In the genomic region with DNA sequence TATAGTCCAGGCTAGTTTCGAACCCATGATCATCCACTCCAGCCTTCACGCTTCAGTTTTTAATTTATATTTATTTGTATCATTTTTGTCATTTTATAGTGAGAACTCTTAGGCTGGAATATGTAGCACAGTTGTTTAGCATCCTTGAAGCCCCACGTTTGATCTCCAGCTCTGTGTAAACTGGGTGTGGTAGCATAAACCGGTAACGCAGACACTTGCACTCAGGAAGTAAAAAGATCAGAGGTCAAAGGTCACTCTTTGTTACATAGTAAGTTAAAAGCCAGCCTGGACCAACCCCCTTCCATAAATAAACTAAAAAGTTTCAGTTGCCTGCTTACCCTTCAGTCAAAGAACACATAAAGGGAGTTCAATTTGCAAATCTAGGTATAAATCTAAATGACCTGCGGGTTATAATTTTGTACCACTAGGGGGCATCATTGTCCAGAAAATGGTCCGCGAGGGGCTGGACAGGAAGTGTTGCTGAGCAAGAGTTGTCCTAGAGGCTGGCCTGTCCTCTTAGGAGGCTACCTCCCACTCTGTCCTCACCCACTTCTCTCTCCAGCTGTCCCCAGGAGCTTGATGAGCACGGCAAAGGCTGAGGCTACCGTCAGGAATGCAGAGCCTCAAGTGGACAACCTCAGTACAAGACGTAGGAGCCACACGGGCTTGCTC, we compare ENCODE assay signal across 7 mouse cellular contexts. TPM values are rescaled to one million over a fixed set of nuclear protein-coding genes. Genes with fewer than 3 reads are reported as not detected.
DNase-seq lines count a peak whose midpoint lies in the region; ATAC-seq and TF ChIP-seq lines count a peak whose summit lies in the region.

No protein-coding gene starts in this region.

- H3K27me3 ChIP-seq in forebrain, embryonic 12.5 days: no peaks in the 10 kb centered on the region
- no peaks in the 10 kb centered on the region for H3K27me3 ChIP-seq in neural tube, embryonic 14.5 days (ENCODE audit: control insufficient read depth, insufficient read depth, low read length)

- H3K4me2 ChIP-seq in forebrain, embryonic 12.5 days: no peak overlapping the region
- no peak overlapping the region for H3K4me2 ChIP-seq in neural tube, embryonic 14.5 days (ENCODE audit: low read depth, low read length)

- WGBS in forebrain, embryonic 12.5 days: 56% methylated on average over 12 of the region's 12 CpGs
- 29% methylated on average over 12 of the region's 12 CpGs for WGBS in lung, adult 2 months
- 51% methylated on average over 12 of the region's 12 CpGs for WGBS in neural tube, embryonic 14.5 days

- H3K4me1 ChIP-seq in ES-E14 (ENCODE audit: control insufficient read depth in 2 of 2, insufficient read depth in 2 of 2, low read length in 2 of 2, poor library complexity in 1 of 2): peaks cover 0 to 3% of the 10 kb centered on the region in 2 experiments; a peak in 2 of 4 replicates
- no peaks in the 10 kb centered on the region for H3K4me1 ChIP-seq in forebrain, embryonic 12.5 days
- H3K4me1 ChIP-seq in lung, adult 2 months (ENCODE audit: control insufficient read depth, insufficient read depth, low read length): peaks cover 3% of the 10 kb centered on the region; the same call in 1 of the 2 replicates
- no peaks in the 10 kb centered on the region for H3K4me1 ChIP-seq in neural tube, embryonic 14.5 days (ENCODE audit: control insufficient read depth, insufficient read depth, low read length)

- no peak for DNase-seq in ES-E14 (ENCODE audit: low read depth, low spot score)
- peak; percentile 36 for DNase-seq in adrenal gland, adult 8-10 months
- peak; percentile 81 to 85 for DNase-seq in heart, postnatal 10 days
- peak; percentile 73 for DNase-seq in kidney, postnatal 10 days
- peak; percentile 58 for DNase-seq in lung, adult 2 months

- intact Hi-C loops in heart, postnatal 10 days (cut with DNase I): loop anchor here (1.0 to 10.0 kb wide), 3 partner anchors 153 to 519 kb away; a partner anchor contains a TSS

- H3K4me3 ChIP-seq in ES-E14 (ENCODE audit: insufficient read depth in 1 of 2, low read depth in 1 of 2, low read length in 2 of 2, poor library complexity in 1 of 2, severe bottlenecking in 1 of 2): no peak overlapping the region
- H3K4me3 ChIP-seq in forebrain, embryonic 12.5 days (replicated peaks): no peak overlapping the region
- peak overlapping the region; percentile 7 for H3K4me3 ChIP-seq in lung, adult 2 months (replicated peaks; ENCODE audit: extremely low read depth, low read depth, low read length)
- no peak overlapping the region for H3K4me3 ChIP-seq in neural tube, embryonic 14.5 days (ENCODE audit: low read depth, low read length)

- H3K9me3 ChIP-seq in ES-E14 (ENCODE audit: control insufficient read depth, insufficient read depth, low read depth, low read length): no peaks in the 10 kb centered on the region
- H3K9me3 ChIP-seq in forebrain, embryonic 12.5 days: no peaks in the 10 kb centered on the region
- H3K9me3 ChIP-seq in neural tube, embryonic 14.5 days (ENCODE audit: control insufficient read depth, low read length): no peaks in the 10 kb centered on the region

- peak; percentile 81 for ATAC-seq in forebrain, embryonic 12.5 days (ENCODE audit: low FRiP score)
- ATAC-seq in neural tube, embryonic 14.5 days (ENCODE audit: low read depth): peak; percentile 47; the same call in 1 of the 2 replicates

- no peak overlapping the region for H3K9ac ChIP-seq in ES-E14 (ENCODE audit: insufficient read depth, low read depth, low read length, poor library complexity, severe bottlenecking)
- no peak overlapping the region for H3K9ac ChIP-seq in forebrain, embryonic 12.5 days
- no peak overlapping the region for H3K9ac ChIP-seq in neural tube, embryonic 14.5 days (replicated peaks; ENCODE audit: low read depth, low read length)

- H3K36me3 ChIP-seq in ES-E14 (ENCODE audit: control insufficient read depth, insufficient read depth, low read length, poor library complexity, severe bottlenecking): peaks cover 8% of the 10 kb centered on the region; the same call in 1 of the 2 replicates
- peaks cover 19% of the 10 kb centered on the region for H3K36me3 ChIP-seq in forebrain, embryonic 12.5 days (replicated peaks)
- H3K36me3 ChIP-seq in neural tube, embryonic 14.5 days (ENCODE audit: control insufficient read depth, insufficient read depth, low read length): no peaks in the 10 kb centered on the region

- in situ Hi-C loops in ES-E14 (cut with MboI; ENCODE audit: low sequenced_read_pairs in 2 of 2, unreplicated experiment in 2 of 2): no loop called here

- no peak for TF ChIP-seq POLR2A in lung, adult 2 months (IDR thresholded peaks at IDR 0.05; ENCODE audit: borderline replicate concordance, extremely low read depth, low read depth, low read length)

- peak; percentile 63 for TF ChIP-seq CTCF in lung, adult 2 months (IDR thresholded peaks at IDR 0.05; ENCODE audit: insufficient read depth, low read length)

- no peak overlapping the region for H3K27ac ChIP-seq in ES-E14 (ENCODE audit: insufficient read depth, low read depth, low read length, poor library complexity, severe bottlenecking)
- H3K27ac ChIP-seq in forebrain, embryonic 12.5 days: no peak overlapping the region
- no peak overlapping the region for H3K27ac ChIP-seq in neural tube, embryonic 14.5 days (ENCODE audit: low read depth, low read length)

TF ChIP-seq in ES-E14, 5 proteins besides CTCF, POLR2A, EP300 and RAD21:
- TF ChIP-seq ZC3H11A (IDR thresholded peaks at IDR 0.05; ENCODE audit: borderline replicate concordance, low read depth, low read length) (peak; percentile 39), HCFC1 (IDR thresholded peaks at IDR 0.05; ENCODE audit: borderline replicate concordance, insufficient read depth, low read length) (no peak), ZNF384 (IDR thresholded peaks at IDR 0.05; ENCODE audit: low read depth, low read length) (no peak), MAFK (IDR thresholded peaks at IDR 0.05; ENCODE audit: insufficient read depth, low read depth, low read length) (no peak)

RNA-seq across cellular contexts. Expression of a gene that starts 19.1 kb away (rescaled TPM):
- total RNA-seq in ES-E14 (2012; rRNA removed): 56.4 and 57.7 TPM in 2 replicates
- 100 to 1,000 TPM; 238 to 271 (median 258) TPM for total RNA-seq in adrenal gland, adult 8-10 months (2022)
- polyA plus RNA-seq in forebrain, embryonic 12.5 days (2016; fragmentation: Nextera tagmentation; extraction: Ambion mirVana): 31.0 and 32.1 TPM in 2 replicates
- total RNA-seq in heart, postnatal 10 days (2021): 10 to 100 TPM; 44.5 to 45.4 TPM
- polyA plus RNA-seq in lung, adult 2 months (2012; rRNA removed): 60.0 and 72.4 TPM in 2 replicates
- polyA plus RNA-seq in neural tube, embryonic 14.5 days (2014; fragmentation: Nextera tagmentation; extraction: Ambion mirVana): 42.1 and 50.3 TPM in 2 replicates

RNA-seq across cellular contexts. Expression of a gene that starts 37.6 kb away (rescaled TPM):
- 20.2 and 39.6 TPM in 2 replicates for total RNA-seq in ES-E14 (2012; rRNA removed)
- total RNA-seq in adrenal gland, adult 8-10 months (2022): 100 to 1,000 TPM; 269 to 371 (median 318) TPM
- 4.6 and 5.3 TPM in 2 replicates for polyA plus RNA-seq in forebrain, embryonic 12.5 days (2016; fragmentation: Nextera tagmentation; extraction: Ambion mirVana)
- total RNA-seq in heart, postnatal 10 days (2021): 100 to 1,000 TPM; 141 to 152 TPM
- polyA plus RNA-seq in lung, adult 2 months (2012; rRNA removed): 27.7 and 38.8 TPM in 2 replicates
- 3.9 and 5.5 TPM in 2 replicates for polyA plus RNA-seq in neural tube, embryonic 14.5 days (2014; fragmentation: Nextera tagmentation; extraction: Ambion mirVana)

RNA-seq across cellular contexts. Expression of a gene that starts 37.7 kb away (rescaled TPM):
- total RNA-seq in ES-E14 (2012; rRNA removed): 4.3 and 4.8 TPM in 2 replicates
- total RNA-seq in adrenal gland, adult 8-10 months (2022): 10 to 100 TPM; 19.9 to 35.5 (median 25.5) TPM
- polyA plus RNA-seq in forebrain, embryonic 12.5 days (2016; fragmentation: Nextera tagmentation; extraction: Ambion mirVana): 16.0 and 16.2 TPM in 2 replicates
- total RNA-seq in heart, postnatal 10 days (2021): 10 to 100 TPM; 15.7 to 16.0 TPM
- 17.6 and 24.2 TPM in 2 replicates for polyA plus RNA-seq in lung, adult 2 months (2012; rRNA removed)
- 17.6 and 17.8 TPM in 2 replicates for polyA plus RNA-seq in neural tube, embryonic 14.5 days (2014; fragmentation: Nextera tagmentation; extraction: Ambion mirVana)
